20 mouse cellular contexts compared by ENCODE assay signal in genomic region chr6:55578051-55578450, GRCm38 (mm10).
DNase-seq lines count a peak whose midpoint lies in the region; ATAC-seq lines count a peak whose summit lies in the region.
"Had no signal": no experiment of that assay in that cellular context is flagged by ENCODE, and none has a peak within 500 bp of the region (broad histone marks: within the 10 kb centered on the region; RNA-seq: fewer than 3 reads in every experiment).

No protein-coding gene starts in this region.

- no peaks in the 10 kb centered on the region for H3K36me3 ChIP-seq in forebrain, embryonic 15.5 days
- no peaks in the 10 kb centered on the region for H3K36me3 ChIP-seq in forebrain, embryonic 10.5 days (replicated peaks)
- H3K36me3 ChIP-seq in midbrain, embryonic 13.5 days, result no peaks in the 10 kb centered on the region
- no peaks in the 10 kb centered on the region for H3K36me3 ChIP-seq in midbrain, embryonic 10.5 days
- no peaks in the 10 kb centered on the region for H3K36me3 ChIP-seq in forebrain, embryonic 16.5 days (ENCODE audit: control insufficient read depth, insufficient read depth)
- H3K36me3 ChIP-seq: embryonic facial prominence, embryonic 13.5 days; heart, embryonic 10.5 days; intestine, embryonic 15.5 days had no signal

- peak overlapping the region; percentile 96 for H3K27ac ChIP-seq in forebrain, embryonic 15.5 days (replicated peaks)
- no peak overlapping the region for H3K27ac ChIP-seq in forebrain, embryonic 10.5 days
- 0 out of 2 replicates have a peak overlapping the region, but pooled peaks have one; percentile 47 for H3K27ac ChIP-seq in midbrain, embryonic 13.5 days
- no peak overlapping the region for H3K27ac ChIP-seq in midbrain, embryonic 10.5 days (replicated peaks)
- peak overlapping the region; percentile 96 for H3K27ac ChIP-seq in forebrain, embryonic 16.5 days (ENCODE audit: low read length)
- H3K27ac ChIP-seq: embryonic facial prominence, embryonic 13.5 days; heart, embryonic 10.5 days; intestine, embryonic 15.5 days had no signal

- ATAC-seq in forebrain, embryonic 15.5 days (replicated peaks), result no peak
- ATAC-seq in midbrain, embryonic 13.5 days, result no peak
- ATAC-seq in forebrain, embryonic 16.5 days, result peak; percentile 21; the same call in 1 of the 2 replicates
- ATAC-seq: activated CD4-positive, CD25-positive, alpha-beta regulatory T cell, adult 4 months; intestine, embryonic 15.5 days; Patski had no signal

- no peak overlapping the region for H3K4me2 ChIP-seq in forebrain, embryonic 15.5 days (replicated peaks)
- no peak overlapping the region for H3K4me2 ChIP-seq in midbrain, embryonic 13.5 days (replicated peaks)
- H3K4me2 ChIP-seq in forebrain, embryonic 16.5 days (ENCODE audit: low read length), result no peak overlapping the region
- H3K4me2 ChIP-seq: embryonic facial prominence, embryonic 13.5 days; intestine, embryonic 15.5 days had no signal

- H3K27me3 ChIP-seq in forebrain, embryonic 15.5 days, result no peaks in the 10 kb centered on the region
- H3K27me3 ChIP-seq in forebrain, embryonic 10.5 days (ENCODE audit: poor library complexity, severe bottlenecking), result no peaks in the 10 kb centered on the region; the same call in 1 of the 2 replicates
- H3K27me3 ChIP-seq in midbrain, embryonic 13.5 days, result no peaks in the 10 kb centered on the region
- no peaks in the 10 kb centered on the region for H3K27me3 ChIP-seq in midbrain, embryonic 10.5 days (ENCODE audit: low read depth, poor library complexity, severe bottlenecking)
- H3K27me3 ChIP-seq in forebrain, embryonic 16.5 days (replicated peaks; ENCODE audit: control insufficient read depth, insufficient read depth, low read length), result no peaks in the 10 kb centered on the region
- H3K27me3 ChIP-seq: CH12.LX; embryonic facial prominence, embryonic 13.5 days; intestine, embryonic 15.5 days had no signal

- H3K4me3 ChIP-seq in forebrain, embryonic 15.5 days, result no peak overlapping the region
- H3K4me3 ChIP-seq in forebrain, embryonic 10.5 days, result no peak overlapping the region
- no peak overlapping the region for H3K4me3 ChIP-seq in midbrain, embryonic 13.5 days (replicated peaks)
- no peak overlapping the region for H3K4me3 ChIP-seq in midbrain, embryonic 10.5 days
- H3K4me3 ChIP-seq in forebrain, embryonic 16.5 days (replicated peaks; ENCODE audit: low read length), result no peak overlapping the region
- H3K4me3 ChIP-seq: embryonic facial prominence, embryonic 13.5 days; heart, embryonic 10.5 days; intestine, embryonic 15.5 days had no signal

- WGBS in forebrain, embryonic 15.5 days, result 63% methylated on average over 1 of the region's 1 CpGs
- 86% methylated on average over 1 of the region's 1 CpGs for WGBS in forebrain, embryonic 10.5 days
- WGBS in midbrain, embryonic 13.5 days, result 91% methylated on average over 1 of the region's 1 CpGs
- 85% methylated on average over 1 of the region's 1 CpGs for WGBS in midbrain, embryonic 10.5 days
- WGBS in forebrain, embryonic 16.5 days, result 59% methylated on average over 1 of the region's 1 CpGs

- no peaks in the 10 kb centered on the region for H3K9me3 ChIP-seq in forebrain, embryonic 15.5 days
- no peaks in the 10 kb centered on the region for H3K9me3 ChIP-seq in forebrain, embryonic 10.5 days
- no peaks in the 10 kb centered on the region for H3K9me3 ChIP-seq in midbrain, embryonic 13.5 days
- no peaks in the 10 kb centered on the region for H3K9me3 ChIP-seq in midbrain, embryonic 10.5 days (replicated peaks)
- no peaks in the 10 kb centered on the region for H3K9me3 ChIP-seq in forebrain, embryonic 16.5 days (ENCODE audit: control insufficient read depth, low read length)
- H3K9me3 ChIP-seq: embryonic facial prominence, embryonic 13.5 days; heart, embryonic 10.5 days; intestine, embryonic 15.5 days had no signal

- DNase-seq in forebrain, embryonic 10.5 days (ENCODE audit: extremely low spot score, low spot score), result no peak
- no peak for DNase-seq in midbrain, embryonic 10.5 days (ENCODE audit: low spot score)
- DNase-seq in cerebellum, adult 11-12 months, result no peak
- DNase-seq: adrenal gland, postnatal 14 days; cerebellum, adult 9-10 months; cerebellum, postnatal 25 days; gastrocnemius, postnatal 10 days; heart, adult 18-20 months; heart, postnatal 10 days; heart, postnatal 4 days; kidney, adult 18-20 months had no signal

- peaks cover 31% of the 10 kb centered on the region for H3K4me1 ChIP-seq in forebrain, embryonic 15.5 days
- peaks cover 22% of the 10 kb centered on the region for H3K4me1 ChIP-seq in forebrain, embryonic 10.5 days
- H3K4me1 ChIP-seq in midbrain, embryonic 13.5 days (replicated peaks), result peaks cover 16% of the 10 kb centered on the region
- H3K4me1 ChIP-seq in midbrain, embryonic 10.5 days, result peaks cover 10% of the 10 kb centered on the region; the same call in 1 of the 2 replicates
- H3K4me1 ChIP-seq in forebrain, embryonic 16.5 days (replicated peaks; ENCODE audit: control insufficient read depth, insufficient read depth, low read length), result peaks cover 28% of the 10 kb centered on the region
- H3K4me1 ChIP-seq: heart, embryonic 10.5 days; intestine, embryonic 15.5 days had no signal

- H3K9ac ChIP-seq in forebrain, embryonic 15.5 days (replicated peaks), result no peak overlapping the region
- no peak overlapping the region for H3K9ac ChIP-seq in midbrain, embryonic 13.5 days (replicated peaks)
- no peak overlapping the region for H3K9ac ChIP-seq in forebrain, embryonic 16.5 days (replicated peaks; ENCODE audit: low read depth, low read length)
- H3K9ac ChIP-seq: embryonic facial prominence, embryonic 13.5 days; intestine, embryonic 15.5 days had no signal

Comparison
In these comparisons a context has a peak if more than half of its experiments do, and no peak if none do; other contexts are left out.
1. H3K27ac ChIP-seq: peak in forebrain, embryonic 15.5 days (single experiment), midbrain, embryonic 13.5 days (single experiment) and forebrain, embryonic 16.5 days (single experiment); none in forebrain, embryonic 10.5 days (single experiment) and midbrain, embryonic 10.5 days (single experiment).